ENCODE assay signal across 8 mouse cellular contexts in genomic region chr12:11266282-11266985, GRCm38 (mm10). TPM values are rescaled to one million over a fixed set of nuclear protein-coding genes. Genes with fewer than 3 reads are reported as not detected.
A peak's percentile ranks its signal among the peaks of the same experiment; 100 is the strongest.
DNase-seq lines count a peak whose midpoint lies in the region; ATAC-seq and TF ChIP-seq lines count a peak whose summit lies in the region.

No protein-coding gene starts in this region.

- peak overlapping the region; percentile 43 for H3K4me3 ChIP-seq in cortical plate, adult 2 months (ENCODE audit: insufficient read depth, low read length)
- peak overlapping the region; percentile 92 for H3K4me3 ChIP-seq in limb, embryonic 12.5 days (replicated peaks)
- peak overlapping the region; percentile 91 for H3K4me3 ChIP-seq in midbrain, embryonic 13.5 days (replicated peaks)

- intact Hi-C loops in gastrocnemius, postnatal 14 days (cut with DNase I; ENCODE audit: low total_unique reads): loop anchor here (5.0 kb wide), 1 partner anchor 69 kb away; no protein-coding TSS in a partner anchor

- peak; percentile 71 for ATAC-seq in limb, embryonic 12.5 days (ENCODE audit: insufficient number of reproducible peaks, insufficient read depth, low FRiP score, low TSS enrichment, low read depth)
- ATAC-seq in midbrain, embryonic 13.5 days: no peak; the same call in 1 of the 2 replicates

- H3K27ac ChIP-seq in cortical plate, adult 2 months (ENCODE audit: insufficient read depth, low read length): peak overlapping the region; percentile 96
- peak overlapping the region; percentile 96 for H3K27ac ChIP-seq in limb, embryonic 12.5 days
- H3K27ac ChIP-seq in midbrain, embryonic 13.5 days: peak overlapping the region; percentile 92

- DNase-seq in adrenal gland, postnatal 36 days: peak; percentile 57 to 78
- no peak for DNase-seq in adrenal gland, adult 8-10 months
- DNase-seq in 3T3-L1 (ENCODE audit: low read depth, low spot score): peak; percentile 39
- peak; percentile 66 for DNase-seq in gastrocnemius, postnatal 14 days
- DNase-seq in cerebellum, adult 8-10 months: no peak

- H3K9me3 ChIP-seq in limb, embryonic 12.5 days: no peaks in the 10 kb centered on the region
- no peaks in the 10 kb centered on the region for H3K9me3 ChIP-seq in midbrain, embryonic 13.5 days

- H3K27me3 ChIP-seq in limb, embryonic 12.5 days: no peaks in the 10 kb centered on the region
- no peaks in the 10 kb centered on the region for H3K27me3 ChIP-seq in midbrain, embryonic 13.5 days

- peak overlapping the region; percentile 97 for H3K9ac ChIP-seq in limb, embryonic 12.5 days (replicated peaks)
- peak overlapping the region; percentile 92 for H3K9ac ChIP-seq in midbrain, embryonic 13.5 days (replicated peaks)

- WGBS in limb, embryonic 12.5 days: under 1% methylated on average over 47 of the region's 51 CpGs
- WGBS in midbrain, embryonic 13.5 days: under 1% methylated on average over 51 of the region's 51 CpGs

- peak overlapping the region; percentile 83 for H3K4me2 ChIP-seq in limb, embryonic 12.5 days
- H3K4me2 ChIP-seq in midbrain, embryonic 13.5 days (replicated peaks): peak overlapping the region; percentile 74

- H3K36me3 ChIP-seq in limb, embryonic 12.5 days: no peaks in the 10 kb centered on the region
- no peaks in the 10 kb centered on the region for H3K36me3 ChIP-seq in midbrain, embryonic 13.5 days

- TF ChIP-seq CTCF in cortical plate, adult 2 months (IDR thresholded peaks at IDR 0.05; ENCODE audit: extremely low read depth, insufficient read depth, low read length): no peak

- no peak for TF ChIP-seq POLR2A in cortical plate, adult 2 months (IDR thresholded peaks at IDR 0.05; ENCODE audit: extremely low read depth, insufficient read depth, low read length)

- H3K4me1 ChIP-seq in cortical plate, adult 2 months (ENCODE audit: control insufficient read depth, insufficient read depth, low read length): peaks cover 2% of the 10 kb centered on the region; the same call in 1 of the 2 replicates
- H3K4me1 ChIP-seq in limb, embryonic 12.5 days (replicated peaks): peaks cover 24% of the 10 kb centered on the region
- H3K4me1 ChIP-seq in midbrain, embryonic 13.5 days (replicated peaks): peaks cover 38% of the 10 kb centered on the region

RNA-seq across cellular contexts. Expression of gene Smc6, which starts 0.7 kb away (rescaled TPM):
- 10 to 100 TPM; 38.0 to 42.5 TPM for total RNA-seq in adrenal gland, postnatal 36 days (2021)
- 10 to 100 TPM; 27.0 to 41.0 (median 34.4) TPM for total RNA-seq in adrenal gland, adult 8-10 months (2022)
- 40.6 and 42.1 TPM in 2 replicates for polyA plus RNA-seq in cortical plate, adult 2 months (2012; rRNA removed)
- 10 to 100 TPM; 30.4 to 36.0 TPM for total RNA-seq in gastrocnemius, postnatal 14 days (2021)
- polyA plus RNA-seq in limb, embryonic 12.5 days (2016; fragmentation: Nextera tagmentation; extraction: Ambion mirVana): 158 and 161 TPM in 2 replicates
- polyA plus RNA-seq in midbrain, embryonic 13.5 days (2015; fragmentation: Nextera tagmentation; extraction: Ambion mirVana): 126 and 138 TPM in 2 replicates

RNA-seq across cellular contexts. Expression of gene Gen1, which starts 0.8 kb away (rescaled TPM):
- total RNA-seq in adrenal gland, postnatal 36 days (2021): 1 to 10 TPM; 2.5 to 2.7 TPM
- total RNA-seq in adrenal gland, adult 8-10 months (2022): 1 to 10 TPM; 1.8 to 2.3 (median 2.0) TPM
- 0.40 and 0.70 TPM in 2 replicates for polyA plus RNA-seq in cortical plate, adult 2 months (2012; rRNA removed)
- total RNA-seq in gastrocnemius, postnatal 14 days (2021): 1 to 10 TPM; 2.5 TPM
- polyA plus RNA-seq in limb, embryonic 12.5 days (2016; fragmentation: Nextera tagmentation; extraction: Ambion mirVana): 13.1 and 14.3 TPM in 2 replicates
- 5.2 and 6.4 TPM in 2 replicates for polyA plus RNA-seq in midbrain, embryonic 13.5 days (2015; fragmentation: Nextera tagmentation; extraction: Ambion mirVana)

RNA-seq across cellular contexts. Expression of gene Msgn1, which starts 57.7 kb away (rescaled TPM):
- total RNA-seq in adrenal gland, postnatal 36 days (2021): not detected
- total RNA-seq in adrenal gland, adult 8-10 months (2022): not detected
- polyA plus RNA-seq in cortical plate, adult 2 months (2012; rRNA removed): not detected in 2 replicates
- total RNA-seq in gastrocnemius, postnatal 14 days (2021): not detected
- polyA plus RNA-seq in limb, embryonic 12.5 days (2016; fragmentation: Nextera tagmentation; extraction: Ambion mirVana): not detected in 2 replicates
- polyA plus RNA-seq in midbrain, embryonic 13.5 days (2015; fragmentation: Nextera tagmentation; extraction: Ambion mirVana): not detected in 2 replicates

Comparison
In these comparisons a context has a peak if more than half of its experiments do, and no peak if none do; other contexts are left out.
1. DNase-seq: peak in adrenal gland, postnatal 36 days (2 of 2), 3T3-L1 (single experiment) and gastrocnemius, postnatal 14 days (single experiment); none in adrenal gland, adult 8-10 months (single experiment) and cerebellum, adult 8-10 months (single experiment).
2. Peak in every context shown above with its lines, with median percentiles within 50 percentile points of each other: H3K27ac ChIP-seq and H3K4me3 ChIP-seq.